Mouse (Mus musculus) brain, embryonic 14.5 days (tissue): ENCODE data around the gene Pde6c. TPM values are rescaled to one million over a fixed set of nuclear protein-coding genes. Genes with fewer than 3 reads are reported as not detected.

Experiments
- DNase-seq: peaks from one replicate; pipeline ENCODE4 v3.0.0-alpha.2; 2011; ENCODE audit warnings: low read depth
- CTCF ChIP-seq: fragments of 200-500 bp; IDR thresholded peaks from 2 replicates; pipeline ENCODE4 v1.5.1; 2012; ENCODE audit warnings: inconsistent platforms, mild to moderate bottlenecking, moderate library complexity, borderline replicate concordance; ENCODE audit not compliant: insufficient read depth, insufficient read length; ENCODE audit errors: extremely low read depth
- POLR2A ChIP-seq: fragments of 200-500 bp; IDR thresholded peaks from 2 replicates; pipeline ENCODE4 v1.6.1; 2012; ENCODE audit warnings: mild to moderate bottlenecking, inconsistent platforms, borderline replicate concordance; ENCODE audit not compliant: poor library complexity, insufficient read depth, insufficient read length, severe bottlenecking; ENCODE audit errors: extremely low read depth
- polyA plus RNA-seq: library from polyadenylated mRNA; depleted of rRNA; stranded (reverse); fragments of >200 nt; gene quantifications from 2 replicates; pipeline ENCODE4 v1.2.3, GENCODE M21; 2012; rRNA removed

Gene Pde6c
- polyA plus RNA-seq, 1 experiment, result 0.25 TPM

DNA sequence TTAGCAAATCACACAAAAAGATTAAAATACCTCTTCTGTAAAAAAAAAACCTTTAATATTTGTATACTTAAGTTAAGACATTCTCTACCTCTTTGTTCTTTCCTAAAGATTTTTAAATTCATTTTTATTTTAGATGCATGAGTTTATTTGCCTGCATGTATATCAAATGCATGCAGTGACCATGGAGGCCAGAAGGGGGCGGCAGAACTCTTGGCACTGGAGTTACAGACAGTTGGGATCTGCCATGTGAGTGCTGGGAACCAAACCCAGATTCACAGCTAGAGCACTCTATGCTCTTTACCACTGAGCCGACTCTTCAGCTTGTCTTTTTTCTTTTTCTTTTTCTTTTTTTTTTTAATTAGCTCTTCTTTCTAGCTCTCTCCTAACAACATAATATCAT lies 96.1 kb downstream of the Pde6c start:
- no peak for DNase-seq
- TF ChIP-seq POLR2A (no peak), CTCF (peak; percentile 37; the same call in 1 of the 2 replicates)

DNA sequence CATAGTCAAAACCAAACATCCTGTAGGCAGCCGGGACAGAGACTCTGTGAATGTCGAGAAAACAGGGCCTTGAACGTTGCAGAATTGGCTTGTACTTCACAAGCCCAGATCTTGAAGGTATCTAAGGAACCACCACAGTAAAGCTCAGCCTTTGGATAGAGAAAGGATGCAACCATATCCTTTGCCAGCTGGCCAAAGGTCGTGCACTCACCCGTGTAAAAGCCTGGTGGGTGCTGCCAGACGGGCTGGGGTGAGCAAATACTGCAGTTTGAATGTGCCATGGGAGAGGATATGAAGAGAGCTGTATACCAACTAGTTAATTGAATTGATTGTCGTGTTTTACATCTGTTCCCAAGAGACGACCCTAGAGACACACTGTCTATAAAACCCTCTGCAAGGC lies 99.5 kb downstream of the Pde6c start:
- DNase-seq, result no peak
- no peak for TF ChIP-seq POLR2A
- no peak for TF ChIP-seq CTCF

DNA sequence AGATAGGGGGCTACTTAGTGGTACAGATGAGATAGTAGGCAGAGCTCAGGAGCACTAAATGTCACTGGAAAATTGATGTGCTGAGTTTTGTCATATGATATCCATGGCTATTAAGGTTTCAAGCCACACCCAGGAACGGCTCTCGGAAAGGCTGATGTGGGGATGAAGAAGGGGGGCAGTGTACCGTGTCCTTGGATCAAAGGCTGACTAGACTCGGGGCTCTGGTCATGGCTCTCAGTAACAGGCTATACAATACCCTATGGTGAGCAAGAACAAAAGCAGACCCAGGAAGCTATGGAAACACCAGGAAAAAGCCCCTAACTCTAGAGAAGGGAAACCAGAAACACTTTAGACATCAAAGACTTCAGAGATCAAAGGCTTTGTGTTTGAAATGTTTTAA lies 99.9 kb downstream of the Pde6c start:
- DNase-seq, result no peak
- TF ChIP-seq POLR2A, result no peak
- no peak for TF ChIP-seq CTCF

Other genes with a start within 250 kb of the Pde6c start
- gene Myof, start 89.2 kb upstream of the Pde6c start, polyA plus RNA-seq, result 3.4 and 4.6 TPM in 2 replicates
- gene Cep55, start 77.8 kb upstream of the Pde6c start, polyA plus RNA-seq, result 9.3 and 15.9 TPM in 2 replicates
- gene Ffar4, start 35.7 kb upstream of the Pde6c start, polyA plus RNA-seq, result 0.10 TPM in 2 replicates
- gene Rbp4, start 7.5 kb upstream of the Pde6c start, polyA plus RNA-seq, result 2.0 and 2.4 TPM in 2 replicates
- 24.4 and 25.6 TPM in 2 replicates for gene Fra10ac1, start 91.4 kb downstream of the Pde6c start, polyA plus RNA-seq
- gene Lgi1, start 131.8 kb downstream of the Pde6c start, polyA plus RNA-seq, result 9.0 and 11.4 TPM in 2 replicates